Mouse (Mus musculus) hindbrain, embryonic 16.5 days (tissue): Measurements from ENCODE around the gene Ptprf. TPM values are rescaled to one million over a fixed set of nuclear protein-coding genes. Genes with fewer than 3 reads are reported as not detected.
A peak's percentile ranks its signal among the peaks of the same experiment; 100 is the strongest.

Source experiments
- ATAC-seq: fragments of 200-750 bp; cut with Nextera tagmentation; 2 replicates; pipeline ENCODE4 v1.8.0; 2017; ENCODE audit warnings: moderate TSS enrichment, moderate library complexity
- H3K27ac ChIP-seq: fragments of 300-500 bp; sonication (generic); 2 replicates; pipeline ENCODE4 v1.5.1; 2014; ENCODE audit warnings: low read depth, mild to moderate bottlenecking, control low read depth, low read length, moderate library complexity
- H3K27me3 ChIP-seq: fragments of 300-500 bp; sonication (generic); replicated peaks from 2 replicates; pipeline ENCODE4 v1.6.1; 2014; ENCODE audit warnings: low read length; ENCODE audit not compliant: control insufficient read depth, insufficient read depth
- H3K36me3 ChIP-seq: fragments of 300-500 bp; sonication (generic); 2 replicates; pipeline ENCODE4 v1.6.1; 2014; ENCODE audit warnings: mild to moderate bottlenecking, low read length, moderate library complexity, mixed read lengths; ENCODE audit not compliant: control insufficient read depth, insufficient read depth
- H3K4me1 ChIP-seq: fragments of 300-500 bp; sonication (generic); 2 replicates; pipeline ENCODE4 v1.6.1; 2014; ENCODE audit warnings: low read depth, low read length; ENCODE audit not compliant: control insufficient read depth, insufficient read depth
- H3K4me2 ChIP-seq: fragments of 300-500 bp; sonication (generic); 2 replicates; pipeline ENCODE4 v1.6.1; 2014; ENCODE audit warnings: mild to moderate bottlenecking, low read length, control low read depth, moderate library complexity
- H3K4me3 ChIP-seq: fragments of 300-500 bp; sonication (generic); 2 replicates; pipeline ENCODE4 v1.5.1; 2014; ENCODE audit warnings: mild to moderate bottlenecking, low read length, control low read depth, moderate library complexity
- H3K9ac ChIP-seq: fragments of 300-500 bp; sonication (generic); 2 replicates; pipeline ENCODE4 v1.6.1; 2014; ENCODE audit warnings: low read depth, mild to moderate bottlenecking, control low read depth, low read length, moderate library complexity
- H3K9me3 ChIP-seq: fragments of 300-500 bp; sonication (generic); 2 replicates; pipeline ENCODE4 v1.6.1; 2014; ENCODE audit warnings: mild to moderate bottlenecking, low read length, moderate library complexity; ENCODE audit not compliant: control insufficient read depth
- WGBS: fragments of 180-500 bp; shearing (Covaris S2); extraction: QIAGEN DNeasy Blood & Tissue Kit; methylation state at CpG from one replicate; pipeline ENCODE4 v1.1.7; 2014; 5-methylcytosine and 5-hydroxymethylcytosine counted together
- polyA plus RNA-seq: library from polyadenylated mRNA; unstranded; fragments of >200 nt; fragmentation: Nextera tagmentation; extraction: Ambion mirVana; gene quantifications from 2 replicates; pipeline ENCODE4 v1.2.1, GENCODE M21; 2015

The Ptprf gene
- polyA plus RNA-seq, 1 experiment from 2014 or later = 71.7 TPM

DNA sequence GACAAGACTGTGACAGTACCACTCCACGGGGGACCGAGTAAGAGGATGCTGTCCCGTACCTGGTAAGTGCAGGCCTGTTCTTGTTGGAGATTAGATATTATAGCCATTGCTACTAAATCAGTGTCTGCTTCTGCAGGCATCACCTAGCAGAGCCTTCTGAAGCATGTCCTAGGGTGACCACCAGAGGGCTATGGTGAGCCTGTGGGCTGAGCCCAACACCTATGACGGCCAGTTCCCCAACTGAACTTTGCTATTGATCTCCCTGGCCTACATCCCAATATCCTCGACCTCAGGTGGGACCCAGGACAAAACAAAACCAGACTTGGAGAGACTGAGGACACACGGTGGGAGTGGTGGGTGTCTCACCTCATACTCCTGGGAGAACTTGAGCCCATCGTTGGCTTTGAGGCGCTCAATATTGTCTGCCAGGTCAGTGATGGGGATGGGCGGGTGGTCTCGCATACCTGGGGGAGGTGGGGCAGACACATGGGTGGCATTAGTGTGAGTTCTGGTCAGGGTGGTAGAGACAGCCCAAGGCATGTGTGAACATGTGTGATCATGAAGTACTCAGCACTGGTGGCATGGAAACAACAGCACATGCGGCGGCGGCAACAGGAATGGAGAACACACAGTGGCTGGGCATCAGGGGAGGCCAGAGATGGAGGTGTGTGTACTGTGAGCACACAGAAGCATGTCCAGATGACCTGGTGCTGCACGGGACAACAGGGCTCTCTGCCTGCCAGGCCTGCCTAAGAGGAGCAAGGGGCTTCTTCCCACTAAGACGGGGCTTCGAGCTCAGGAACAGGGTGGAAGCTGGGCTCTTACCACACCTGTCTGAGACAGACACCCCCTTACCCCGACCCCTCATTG, 74.2 kb downstream of the Ptprf start:
- no peak overlapping the region for H3K9ac ChIP-seq
- no peak overlapping the region for H3K4me2 ChIP-seq
- H3K4me1 ChIP-seq = no peaks in the 10 kb centered on the region
- H3K27ac ChIP-seq = no peak overlapping the region
- WGBS = 84% methylated on average over 17 of the region's 17 CpGs
- no peaks in the 10 kb centered on the region for H3K27me3 ChIP-seq
- peaks cover 56% of the 10 kb centered on the region for H3K36me3 ChIP-seq
- H3K9me3 ChIP-seq = no peaks in the 10 kb centered on the region
- ATAC-seq = 0 out of 2 replicates have a peak, but pooled peaks have one; percentile 50
- no peak overlapping the region for H3K4me3 ChIP-seq

DNA sequence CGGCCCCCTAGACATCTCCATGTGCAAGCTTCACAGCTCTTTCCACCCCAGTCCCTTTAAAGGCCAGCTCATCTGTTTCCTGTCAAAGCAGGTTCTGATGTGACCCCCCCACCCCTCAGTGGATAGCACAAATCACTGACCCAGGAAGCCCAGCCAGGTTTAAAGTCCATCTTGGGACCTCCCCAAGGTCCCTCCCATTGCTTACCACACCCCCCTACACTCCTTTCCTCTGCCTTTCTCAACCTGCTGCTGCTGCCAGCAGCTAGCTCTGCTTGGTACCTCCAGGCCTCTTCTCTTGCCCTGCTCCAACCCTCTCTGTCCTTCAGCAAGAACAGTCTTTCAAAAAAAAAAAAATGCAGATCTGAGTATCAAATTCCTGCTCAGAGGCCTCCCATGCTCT, 76.3 kb downstream of the Ptprf start:
- Histone ChIP-seq H3K27ac (no peak overlapping the region), H3K9ac (no peak overlapping the region), H3K4me3 (no peak overlapping the region), H3K9me3 (no peaks in the 10 kb centered on the region), H3K4me1 (no peaks in the 10 kb centered on the region), H3K36me3 (peaks cover 62% of the 10 kb centered on the region), H3K27me3 (no peaks in the 10 kb centered on the region), H3K4me2 (no peak overlapping the region)
- 91% methylated on average over 1 of the region's 1 CpGs for WGBS
- ATAC-seq = no peak

DNA sequence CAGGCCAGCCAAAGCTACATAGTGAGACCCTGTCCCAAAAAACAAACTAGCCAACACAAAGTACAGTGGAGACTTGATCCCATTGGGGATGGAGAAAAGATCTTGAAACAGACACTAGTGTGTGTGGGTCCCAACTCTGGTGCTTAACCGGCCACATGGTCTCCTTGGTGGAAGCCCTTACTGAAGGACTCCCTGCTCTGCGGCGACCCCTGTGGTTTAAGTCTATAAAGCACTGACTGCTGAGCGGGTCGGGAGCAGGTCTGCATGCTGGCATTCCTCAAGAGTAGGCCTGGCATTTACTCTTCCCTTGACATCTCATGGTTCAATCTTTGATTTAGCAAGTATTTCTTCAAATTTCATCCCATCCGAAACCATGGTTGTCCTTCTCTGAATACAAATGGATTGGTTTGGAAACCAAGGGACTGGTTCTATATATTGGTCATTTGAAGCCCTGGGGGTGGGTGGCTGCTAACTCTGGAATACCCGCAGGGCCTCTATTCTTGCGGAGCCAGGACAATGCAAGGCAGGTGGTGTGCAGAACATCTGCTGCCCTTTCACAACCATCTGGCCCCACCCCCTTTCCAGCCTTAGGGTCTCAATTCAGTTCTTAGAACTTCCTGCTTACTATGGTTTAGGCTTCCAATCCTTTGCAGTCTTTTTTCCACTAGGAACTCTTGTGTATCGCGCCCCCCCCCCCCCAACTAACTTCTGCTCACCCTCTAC, 84.1 kb downstream of the Ptprf start:
- H3K4me1 ChIP-seq = no peaks in the 10 kb centered on the region
- no peak for ATAC-seq
- WGBS = 42% methylated on average over 10 of the region's 10 CpGs

DNA sequence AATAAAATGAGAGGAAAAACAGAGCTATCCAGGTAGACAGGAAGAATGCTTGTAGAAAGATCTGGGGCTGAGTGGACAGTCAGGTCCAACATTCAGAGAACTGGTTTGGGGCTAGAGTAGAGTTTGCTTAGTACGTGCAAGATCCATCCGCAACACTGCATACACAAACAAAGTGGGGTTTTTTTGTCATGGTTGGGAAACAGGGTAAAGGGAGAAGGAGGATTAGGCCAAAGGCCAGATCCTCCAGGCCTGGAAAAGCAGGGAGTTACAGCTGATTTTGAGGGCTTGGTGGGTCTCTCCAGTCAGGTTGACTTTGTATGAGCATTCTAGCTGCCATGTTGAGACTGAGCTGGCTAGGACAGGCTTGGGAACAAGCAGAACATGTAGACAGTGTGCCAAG, 85.3 kb downstream of the Ptprf start:
- Histone ChIP-seq H3K4me2 (no peak overlapping the region), H3K36me3 (peaks cover 24% of the 10 kb centered on the region), H3K9me3 (no peaks in the 10 kb centered on the region), H3K4me1 (no peaks in the 10 kb centered on the region), H3K9ac (no peak overlapping the region), H3K27ac (no peak overlapping the region), H3K27me3 (no peaks in the 10 kb centered on the region), H3K4me3 (no peak overlapping the region)
- no peak for ATAC-seq
- 95% methylated on average over 2 of the region's 2 CpGs for WGBS

More for the DNA sequence above, 84.1 kb downstream of the Ptprf start:
- Histone ChIP-seq H3K4me3 (no peak overlapping the region), H3K4me2 (no peak overlapping the region), H3K9me3 (no peaks in the 10 kb centered on the region), H3K9ac (no peak overlapping the region), H3K27ac (no peak overlapping the region), H3K27me3 (no peaks in the 10 kb centered on the region), H3K36me3 (peaks cover 36% of the 10 kb centered on the region)

DNA sequence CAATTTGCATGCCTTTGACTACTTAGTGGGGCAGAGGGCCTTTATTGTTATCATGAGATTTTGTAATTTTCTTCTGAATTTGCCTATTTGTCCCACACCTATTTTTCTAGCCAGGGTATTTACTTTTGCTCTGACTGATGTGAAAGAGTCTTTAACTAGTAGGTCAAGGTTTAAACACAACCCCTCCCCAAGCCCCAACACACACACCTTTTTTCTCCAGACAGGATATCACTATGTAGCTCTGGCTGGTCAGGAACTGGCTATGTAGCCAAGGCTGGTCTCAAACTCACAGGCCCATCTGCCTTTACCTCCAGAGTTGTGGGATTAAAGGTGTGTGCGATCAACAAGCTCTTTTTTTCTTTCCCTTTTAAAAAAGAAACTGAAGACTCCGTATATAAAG, 92.1 kb downstream of the Ptprf start:
- 98% methylated on average over 2 of the region's 2 CpGs for WGBS
- Histone ChIP-seq H3K4me2 (no peak overlapping the region), H3K9me3 (no peaks in the 10 kb centered on the region), H3K36me3 (no peaks in the 10 kb centered on the region), H3K4me1 (no peaks in the 10 kb centered on the region), H3K27me3 (no peaks in the 10 kb centered on the region), H3K27ac (no peak overlapping the region), H3K4me3 (no peak overlapping the region), H3K9ac (no peak overlapping the region)
- ATAC-seq = no peak

DNA sequence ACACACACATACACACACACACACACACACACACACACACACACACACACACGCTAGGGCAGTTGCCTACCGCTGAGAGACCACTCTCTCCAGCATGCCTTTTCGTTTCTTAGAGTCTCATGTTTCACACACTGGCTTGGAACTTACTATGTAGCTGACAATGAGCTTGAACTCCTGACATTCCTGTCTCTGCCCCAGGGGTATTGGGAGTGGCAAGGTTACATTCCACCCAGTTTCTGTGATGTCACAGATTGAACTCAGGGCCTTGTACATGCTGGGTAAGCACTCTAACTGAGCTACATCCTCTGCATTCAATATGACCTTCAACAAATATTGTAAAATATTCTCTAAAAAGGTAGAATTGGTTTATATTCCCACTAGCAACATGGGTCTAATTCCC, 92.6 kb downstream of the Ptprf start:
- H3K36me3 ChIP-seq = no peaks in the 10 kb centered on the region
- no peak overlapping the region for H3K27ac ChIP-seq
- WGBS = 79% methylated on average over 3 of the region's 3 CpGs
- H3K9me3 ChIP-seq = no peaks in the 10 kb centered on the region
- no peaks in the 10 kb centered on the region for H3K4me1 ChIP-seq
- H3K4me3 ChIP-seq = no peak overlapping the region
- ATAC-seq = no peak
- H3K4me2 ChIP-seq = no peak overlapping the region
- H3K9ac ChIP-seq = no peak overlapping the region
- H3K27me3 ChIP-seq = no peaks in the 10 kb centered on the region

DNA sequence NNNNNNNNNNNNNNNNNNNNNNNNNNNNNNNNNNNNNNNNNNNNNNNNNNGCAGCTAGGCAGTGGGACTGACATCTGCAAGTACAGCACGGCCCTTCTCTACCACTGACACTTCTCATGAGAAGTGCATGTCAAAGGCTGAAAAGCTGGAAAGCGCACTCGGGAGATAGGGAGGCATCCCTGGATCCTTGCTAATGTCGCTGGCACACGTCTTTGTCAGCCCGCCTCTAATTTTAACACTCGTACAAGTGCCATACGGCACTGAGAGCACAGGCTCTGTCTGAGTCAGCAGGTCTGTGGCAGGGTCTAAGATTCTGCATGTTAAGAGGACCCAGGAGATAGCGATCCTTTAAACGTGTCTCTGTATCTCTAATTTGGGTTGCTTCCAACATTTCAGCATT, 95.0 kb downstream of the Ptprf start:
- H3K4me2 ChIP-seq = no peak overlapping the region
- no peaks in the 10 kb centered on the region for H3K27me3 ChIP-seq
- no peak overlapping the region for H3K27ac ChIP-seq
- ATAC-seq = no peak
- H3K36me3 ChIP-seq = no peaks in the 10 kb centered on the region
- no peaks in the 10 kb centered on the region for H3K9me3 ChIP-seq
- H3K4me3 ChIP-seq = no peak overlapping the region
- no peaks in the 10 kb centered on the region for H3K4me1 ChIP-seq
- no peak overlapping the region for H3K9ac ChIP-seq
- WGBS = 85% methylated on average over 10 of the region's 10 CpGs

DNA sequence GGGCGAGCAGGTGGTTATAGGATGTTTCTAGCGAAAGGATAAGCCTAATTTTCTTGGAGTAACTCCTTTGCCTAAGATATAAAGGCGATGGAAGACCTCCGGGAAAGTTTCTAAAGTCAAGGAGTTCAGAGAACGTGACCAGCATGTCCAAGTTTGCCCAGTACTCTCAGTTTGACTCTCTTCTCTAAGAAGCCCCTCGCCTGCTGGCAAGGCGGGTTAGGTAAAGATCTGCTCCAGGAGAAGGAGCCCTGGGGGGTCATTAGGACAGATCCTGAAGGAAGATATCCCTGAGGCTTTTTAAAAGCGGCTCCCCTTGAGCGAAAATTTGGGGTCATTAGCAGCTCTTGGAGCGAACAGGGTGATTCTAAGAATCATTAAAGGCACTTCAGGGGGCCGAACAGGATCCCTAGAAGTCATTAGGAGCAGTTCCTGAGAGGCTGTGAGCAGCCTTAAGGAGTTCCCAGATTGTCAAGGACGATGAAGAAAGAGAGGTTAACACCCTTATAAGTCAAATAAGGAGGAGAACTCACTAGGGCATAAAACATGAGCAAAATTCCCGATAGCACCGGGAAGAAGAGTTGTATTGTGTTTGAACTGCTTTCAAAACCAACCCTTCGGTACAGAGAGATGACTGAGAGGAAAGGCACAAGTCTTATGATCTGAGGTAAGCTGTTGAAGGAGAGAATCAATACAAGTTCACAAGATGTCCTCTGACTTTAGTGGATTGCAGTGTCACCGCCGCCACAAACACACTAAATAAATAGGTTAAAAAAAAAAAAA, 110.7 kb downstream of the Ptprf start:
- H3K4me3 ChIP-seq = peak overlapping the region; percentile 83
- peaks cover 13% of the 10 kb centered on the region for H3K4me1 ChIP-seq
- WGBS = 13% methylated on average over 17 of the region's 17 CpGs
- H3K27me3 ChIP-seq = no peaks in the 10 kb centered on the region
- H3K27ac ChIP-seq = peak overlapping the region; percentile 83
- ATAC-seq = peak; percentile 4
- peak overlapping the region; percentile 61 for H3K9ac ChIP-seq
- no peaks in the 10 kb centered on the region for H3K9me3 ChIP-seq
- peaks cover 12% of the 10 kb centered on the region for H3K36me3 ChIP-seq
- peak overlapping the region; percentile 85 for H3K4me2 ChIP-seq
